Mouse (Mus musculus) stomach, postnatal 0 days (tissue): ENCODE results near the gene Slx1b. TPM values are rescaled to one million over a fixed set of nuclear protein-coding genes. Genes with fewer than 3 reads are reported as not detected.

ENCODE experiments used
- ATAC-seq: fragments of 200-750 bp; cut with Nextera tagmentation; 2 replicates; pipeline ENCODE4 v1.8.0; 2017; ENCODE audit not compliant: low FRiP score, low TSS enrichment
- DNase-seq: peaks from one replicate; pipeline ENCODE4 v3.0.0-alpha.2; 2016; ENCODE audit warnings: low spot score
- H3K27ac ChIP-seq: fragments of 300-500 bp; sonication (generic); replicated peaks from 2 replicates; pipeline ENCODE4 v1.5.1; 2014; ENCODE audit warnings: mild to moderate bottlenecking, control low read depth
- H3K27me3 ChIP-seq: fragments of 300-500 bp; sonication (generic); 2 replicates; pipeline ENCODE4 v1.6.1; 2014; ENCODE audit warnings: low read length; ENCODE audit not compliant: control insufficient read depth, insufficient read depth
- H3K36me3 ChIP-seq: fragments of 300-500 bp; sonication (generic); 2 replicates; pipeline ENCODE4 v1.6.1; 2014; ENCODE audit warnings: low read length, mixed read lengths; ENCODE audit not compliant: control insufficient read depth, insufficient read depth
- H3K4me1 ChIP-seq: fragments of 300-500 bp; sonication (generic); replicated peaks from 2 replicates; pipeline ENCODE4 v1.6.1; 2014; ENCODE audit warnings: antibody characterized with exemption; ENCODE audit not compliant: control insufficient read depth, insufficient read depth
- H3K4me2 ChIP-seq: fragments of 300-500 bp; sonication (generic); replicated peaks from 2 replicates; pipeline ENCODE4 v1.6.1; 2014; ENCODE audit warnings: low read depth, mild to moderate bottlenecking, control low read depth, moderate library complexity
- H3K4me3 ChIP-seq: fragments of 300-500 bp; sonication (generic); 2 replicates; pipeline ENCODE4 v1.5.1; 2014; ENCODE audit warnings: low read depth, low read length, control low read depth
- H3K9ac ChIP-seq: fragments of 300-500 bp; sonication (generic); 2 replicates; pipeline ENCODE4 v1.6.1; 2014; ENCODE audit warnings: mild to moderate bottlenecking, low read length, control low read depth, mixed read lengths
- H3K9me3 ChIP-seq: fragments of 300-500 bp; sonication (generic); 2 replicates; pipeline ENCODE4 v1.6.1; 2016; ENCODE audit warnings: low read length; ENCODE audit not compliant: control insufficient read depth
- CTCF ChIP-seq: IDR thresholded peaks from 2 replicates; pipeline ENCODE4 v1.5.1; 2016; ENCODE audit warnings: antibody characterized with exemption, low read depth, mild to moderate bottlenecking, moderate library complexity
- EP300 ChIP-seq: optimal IDR thresholded peaks from 2 replicates; pipeline ENCODE3; 2016; ENCODE audit warnings: antibody characterized with exemption
- WGBS: fragments of 180-500 bp; shearing (Covaris S2); extraction: QIAGEN DNeasy Blood & Tissue Kit; methylation state at CpG from one replicate; pipeline ENCODE4 v1.1.7; 2014; 5-methylcytosine and 5-hydroxymethylcytosine counted together
- polyA plus RNA-seq: library from polyadenylated mRNA; unstranded; fragments of >200 nt; fragmentation: Nextera tagmentation; extraction: Ambion mirVana; gene quantifications from 2 replicates; pipeline ENCODE4 v1.2.1, GENCODE M21; 2015

Gene Slx1b
- polyA plus RNA-seq, 1 experiment from 2014 or later, result 6.2 TPM

DNA sequence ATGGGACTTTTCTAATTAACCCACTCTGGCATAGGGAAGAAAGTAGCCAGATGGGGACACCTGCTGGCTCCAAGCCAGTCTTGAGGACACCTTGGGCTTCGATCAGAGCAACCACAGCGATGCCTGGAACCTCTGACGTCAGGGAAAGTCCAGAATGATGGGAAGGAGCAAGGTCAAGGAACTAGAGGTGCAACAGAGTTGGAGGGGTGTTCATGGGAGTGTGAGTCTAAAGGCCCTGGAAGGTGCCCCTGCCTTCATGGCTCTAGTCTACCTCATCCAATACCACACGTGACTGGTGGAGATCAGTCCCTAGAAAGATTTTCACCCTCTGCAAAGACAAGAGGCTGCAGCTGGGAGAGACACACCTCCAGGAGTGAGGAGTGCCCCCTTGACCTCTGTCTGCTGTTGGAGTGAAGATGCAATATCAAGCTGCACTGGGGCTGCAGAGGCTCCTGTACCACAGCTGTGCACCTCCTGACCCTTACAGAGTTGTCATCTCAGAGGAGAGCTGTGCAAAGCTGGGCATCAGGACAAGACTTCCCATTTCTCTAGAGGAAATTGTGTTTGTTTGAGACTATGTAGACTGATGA lies 18.9 kb downstream of the Slx1b start:
- Histone ChIP-seq H3K9ac (no peak overlapping the region), H3K9me3 (no peaks in the 10 kb centered on the region), H3K27ac (peak overlapping the region; percentile 85), H3K27me3 (no peaks in the 10 kb centered on the region), H3K4me1 (0 out of 2 replicates have a peak, but pooled peaks cover 4% of the 10 kb centered on the region), H3K36me3 (peaks cover 6% of the 10 kb centered on the region; the same call in 1 of the 2 replicates), H3K4me3 (no peak overlapping the region), H3K4me2 (no peak overlapping the region)
- TF ChIP-seq EP300, result no peak
- TF ChIP-seq CTCF, result no peak
- WGBS, result 58% methylated on average over 4 of the region's 4 CpGs
- ATAC-seq (no peak), DNase-seq (no peak)

DNA sequence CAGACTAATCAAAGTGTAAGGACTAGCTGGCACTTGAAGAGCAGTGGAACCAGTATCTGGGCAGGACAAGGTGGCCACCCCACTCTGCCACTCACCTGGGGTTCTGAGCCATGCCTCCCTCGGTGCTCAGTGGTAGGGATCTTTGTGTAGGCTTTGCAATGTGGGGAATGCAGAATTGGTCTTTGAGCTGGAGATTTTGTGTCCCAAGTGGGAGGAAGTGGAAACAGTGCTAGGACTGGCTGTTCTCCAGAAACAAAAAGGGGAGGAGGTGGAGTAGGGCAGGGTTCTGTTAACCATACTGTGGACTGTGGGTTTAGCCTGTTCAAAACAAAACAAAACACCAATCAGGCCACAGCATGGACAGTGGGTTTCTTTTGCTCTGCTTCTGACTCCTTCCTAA lies 19.4 kb downstream of the Slx1b start, which contains the start of gene Sult1a1:
Sult1a1 (minus strand) TSS at position 226 of the 400 bp plus-strand sequence.
- no peaks in the 10 kb centered on the region for H3K27me3 ChIP-seq
- no peaks in the 10 kb centered on the region for H3K9me3 ChIP-seq
- TF ChIP-seq CTCF (no peak), EP300 (no peak)
- H3K4me2 ChIP-seq, result peak within 1 kb of the TSS; percentile 41
- H3K4me3 ChIP-seq, result peak within 1 kb of the TSS; percentile 18; the same call in 1 of the 2 replicates
- H3K27ac ChIP-seq, result peak within 1 kb of the TSS; percentile 85
- peaks cover 8% of the 10 kb centered on the region; the same call in 1 of the 2 replicates for H3K36me3 ChIP-seq
- peak; percentile 34 for DNase-seq
- ATAC-seq, result peak; percentile 52; the same call in 1 of the 2 replicates
- H3K9ac ChIP-seq, result peak within 1 kb of the TSS; percentile 41; the same call in 1 of the 2 replicates
- H3K4me1 ChIP-seq, result 0 out of 2 replicates have a peak, but pooled peaks cover 4% of the 10 kb centered on the region
- WGBS, result 30% methylated on average over 1 of the region's 1 CpGs

DNA sequence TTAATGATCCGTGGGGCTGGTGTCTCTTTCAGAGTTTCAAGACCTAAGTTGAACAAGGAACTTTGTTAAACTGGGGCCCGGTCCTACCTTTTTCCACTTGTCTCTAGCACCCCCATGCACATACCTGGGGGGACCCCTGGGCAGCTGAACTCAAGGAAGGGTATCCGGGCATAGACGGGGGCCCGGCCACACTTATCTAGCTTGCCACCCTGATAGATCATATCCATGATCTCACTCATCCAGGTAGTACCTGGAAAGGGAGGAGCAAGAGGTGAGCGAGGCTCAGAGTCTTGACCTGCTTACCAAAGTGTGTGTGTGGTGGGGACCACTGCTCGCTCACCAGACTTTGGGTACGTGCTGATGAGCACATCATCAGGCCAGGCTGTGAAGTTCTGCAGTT lies 20.5 kb downstream of the Slx1b start:
- Histone ChIP-seq H3K36me3 (peaks cover 8% of the 10 kb centered on the region; the same call in 1 of the 2 replicates), H3K4me1 (0 out of 2 replicates have a peak, but pooled peaks cover 4% of the 10 kb centered on the region), H3K4me2 (no peak overlapping the region; the same call in 1 of the 2 replicates), H3K4me3 (no peak overlapping the region), H3K9me3 (no peaks in the 10 kb centered on the region), H3K27me3 (no peaks in the 10 kb centered on the region), H3K27ac (no peak overlapping the region), H3K9ac (no peak overlapping the region)
- TF ChIP-seq EP300 (no peak), CTCF (no peak)
- WGBS, result 93% methylated on average over 8 of the region's 8 CpGs
- DNase-seq, result no peak
- ATAC-seq, result no peak

GRCm38 (mm10) chr7:126672111-126672510 lies 23.5 kb downstream of the Slx1b start:
- DNase-seq (no peak), ATAC-seq (no peak)
- H3K4me3 ChIP-seq, result no peak overlapping the region
- no peaks in the 10 kb centered on the region for H3K27me3 ChIP-seq
- H3K9me3 ChIP-seq, result no peaks in the 10 kb centered on the region
- WGBS, result 93% methylated on average over 9 of the region's 9 CpGs
- H3K4me1 ChIP-seq, result 0 out of 2 replicates have a peak, but pooled peaks cover 4% of the 10 kb centered on the region
- no peak overlapping the region for H3K27ac ChIP-seq
- no peak for TF ChIP-seq EP300
- TF ChIP-seq CTCF, result no peak
- H3K36me3 ChIP-seq, result peaks cover 8% of the 10 kb centered on the region; the same call in 1 of the 2 replicates
- no peak overlapping the region for H3K4me2 ChIP-seq
- no peak overlapping the region for H3K9ac ChIP-seq

DNA sequence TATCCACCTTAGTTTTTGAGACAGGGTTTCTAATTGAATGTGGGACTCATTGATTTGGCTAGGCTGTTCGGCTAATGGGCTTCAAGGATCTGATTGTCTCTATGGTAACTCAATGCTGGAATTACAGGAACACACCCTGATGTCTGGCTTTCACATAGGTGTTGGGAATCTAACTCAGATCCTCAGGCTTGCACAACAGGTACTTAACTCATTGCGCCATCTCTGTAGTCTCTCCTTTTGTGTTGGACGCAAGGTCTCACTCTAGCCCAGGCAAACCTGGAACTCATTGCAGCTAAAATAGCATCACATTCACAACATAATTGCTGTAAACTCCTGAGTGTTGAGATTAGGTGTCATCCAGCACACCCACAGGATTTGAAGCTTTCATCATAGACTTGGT lies 25.4 kb downstream of the Slx1b start:
- no peak overlapping the region for H3K9ac ChIP-seq

DNA sequence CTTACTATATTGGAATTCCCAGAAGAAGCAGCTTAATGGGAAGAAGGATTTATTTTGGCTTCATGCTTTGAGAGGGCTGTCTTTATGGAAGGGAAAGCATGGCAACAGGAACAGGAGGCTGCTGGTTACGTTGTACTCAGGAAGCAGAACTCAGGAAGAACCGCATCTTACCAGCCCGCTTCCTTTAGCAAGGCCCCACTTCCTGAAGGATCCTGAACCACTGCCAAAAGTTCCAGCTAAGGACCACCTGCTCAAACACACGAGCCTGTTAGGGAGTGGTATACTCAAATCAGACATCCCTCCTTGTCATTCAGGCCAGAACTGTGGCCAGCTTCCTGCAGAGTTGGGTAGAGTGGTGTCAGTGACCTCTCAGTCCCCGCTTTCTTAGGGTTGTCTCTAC lies 27.1 kb downstream of the Slx1b start:
- Histone ChIP-seq H3K27ac (no peak overlapping the region), H3K27me3 (no peaks in the 10 kb centered on the region), H3K4me1 (no peaks in the 10 kb centered on the region), H3K36me3 (peaks cover 8% of the 10 kb centered on the region; the same call in 1 of the 2 replicates), H3K9me3 (no peaks in the 10 kb centered on the region), H3K4me3 (no peak overlapping the region), H3K4me2 (no peak overlapping the region), H3K9ac (no peak overlapping the region)
- 59% methylated on average over 5 of the region's 5 CpGs for WGBS
- ATAC-seq, result no peak
- TF ChIP-seq CTCF (no peak), EP300 (no peak)
- DNase-seq, result no peak

More for the DNA sequence above, 25.4 kb downstream of the Slx1b start:
- 76% methylated on average over 3 of the region's 3 CpGs for WGBS
- peaks cover 8% of the 10 kb centered on the region; the same call in 1 of the 2 replicates for H3K36me3 ChIP-seq
- no peaks in the 10 kb centered on the region for H3K4me1 ChIP-seq
- H3K27ac ChIP-seq, result no peak overlapping the region
- H3K4me2 ChIP-seq, result no peak overlapping the region
- TF ChIP-seq EP300 (no peak), CTCF (no peak)
- no peaks in the 10 kb centered on the region for H3K9me3 ChIP-seq
- DNase-seq (no peak), ATAC-seq (no peak)
- H3K4me3 ChIP-seq, result no peak overlapping the region
- no peaks in the 10 kb centered on the region for H3K27me3 ChIP-seq
